Mouse (Mus musculus): ENCODE measurements at regions not wholly inside any gene's neighbourhood (a gene's known extent, or its start where the extent isn't known, plus 50 kb on each side); places are given as distances from the start of the nearest gene placed in this dataset.

GRCm38 (mm10) chr11:19455391-19456290 is 436.9 kb upstream of the Meis1 start:
- Histone ChIP-seq H3K36me3 (replicated peaks in 1 of 2; ENCODE audit: control insufficient read depth in 1 of 2, insufficient read depth in 1 of 2, low read length in 1 of 2) (peaks cover 0 to 5% of the 10 kb centered on the region in 2 experiments), H3K4me2 (ENCODE audit: insufficient read depth, low read depth, poor library complexity, severe bottlenecking) (no peak overlapping the region), H3K4me1 (ENCODE audit: control insufficient read depth in 1 of 2, insufficient read depth in 2 of 2) (peaks cover 0 to 4% of the 10 kb centered on the region in 2 experiments; a peak in 2 of 4 replicates), H3K9me3 (replicated peaks; ENCODE audit: low read length) (no peaks in the 10 kb centered on the region), H3K27me3 (replicated peaks) (no peaks in the 10 kb centered on the region), H3K79me2 (replicated peaks; ENCODE audit: control insufficient read depth, extremely low read depth, insufficient read depth, poor library complexity, severe bottlenecking) (no peaks in the 10 kb centered on the region), H3K9ac (ENCODE audit: insufficient read depth, low read depth) (no peak overlapping the region), H3K4me3 (replicated peaks in 1 of 3; ENCODE audit: low read depth in 2 of 3, low read length in 2 of 3, poor library complexity in 1 of 3) (no peak overlapping the region), H3K27ac (ENCODE audit: insufficient read depth, low read depth) (no peak overlapping the region)
- in situ Hi-C loops (cut with MboI; ENCODE audit: low pct_ligation_motif_present, low pct_unique_long_range_greater_than_20kb, low sequenced_read_pairs) = no loop called here
- dilution Hi-C loops (cut with MboI; ENCODE audit: extremely low pct_ligation_motif_present, extremely low pct_unique_long_range_greater_than_20kb, low sequenced_read_pairs) = no loop called here
- no peak for TF ChIP-seq ETS1 (conservative IDR thresholded peaks at IDR 0.05; ENCODE audit: low read depth, low read length)
- DNase-seq (ENCODE audit: extremely low read depth) = no peak

- dilution Hi-C loops (cut with MboI; ENCODE audit: extremely low pct_ligation_motif_present, extremely low pct_unique_long_range_greater_than_20kb, low sequenced_read_pairs) = no loop called here
- Histone ChIP-seq H3K4me2 (ENCODE audit: insufficient read depth, low read depth, poor library complexity, severe bottlenecking) (no peak overlapping the region), H3K79me2 (replicated peaks; ENCODE audit: control insufficient read depth, extremely low read depth, insufficient read depth, poor library complexity, severe bottlenecking) (no peaks in the 10 kb centered on the region), H3K9ac (ENCODE audit: insufficient read depth, low read depth) (no peak overlapping the region), H3K36me3 (replicated peaks in 1 of 2; ENCODE audit: control insufficient read depth in 1 of 2, insufficient read depth in 1 of 2, low read length in 1 of 2) (peaks cover 0 to 7% of the 10 kb centered on the region in 2 experiments), H3K27ac (ENCODE audit: insufficient read depth, low read depth) (no peak overlapping the region), H3K9me3 (replicated peaks; ENCODE audit: low read length) (no peaks in the 10 kb centered on the region), H3K27me3 (replicated peaks) (no peaks in the 10 kb centered on the region), H3K4me1 (ENCODE audit: control insufficient read depth in 1 of 2, insufficient read depth in 2 of 2) (peaks cover 0 to 4% of the 10 kb centered on the region in 2 experiments; a peak in 2 of 4 replicates), H3K4me3 (replicated peaks in 1 of 3; ENCODE audit: low read depth in 2 of 3, low read length in 2 of 3, poor library complexity in 1 of 3) (no peak overlapping the region)
- in situ Hi-C loops (cut with MboI; ENCODE audit: low pct_ligation_motif_present, low pct_unique_long_range_greater_than_20kb, low sequenced_read_pairs) = no loop called here
- no peak for DNase-seq (ENCODE audit: extremely low read depth)
- TF ChIP-seq TCF12 (IDR thresholded peaks at IDR 0.05; ENCODE audit: low read depth, low read length) (no peak), PAX5 (IDR thresholded peaks at IDR 0.05; ENCODE audit: low read length) (no peak), JUND (conservative IDR thresholded peaks at IDR 0.05; ENCODE audit: low read depth, low read length) (no peak), CHD1 (IDR thresholded peaks at IDR 0.05; ENCODE audit: low read depth, low read length) (no peak), HCFC1 (IDR thresholded peaks at IDR 0.05; ENCODE audit: low read depth, low read length) (no peak), CHD2 (IDR thresholded peaks at IDR 0.05; ENCODE audit: low read length) (no peak), TBP (conservative IDR thresholded peaks at IDR 0.05; ENCODE audit: low read depth, low read length) (no peak)
These were observed 437.8 kb upstream of the Meis1 start for GRCm38 (mm10) chr11:19456577-19456976.

GRCm38 (mm10) chr11:19463730-19464358 is 445.1 kb upstream of the Meis1 start:
- dilution Hi-C loops (cut with MboI; ENCODE audit: extremely low pct_ligation_motif_present, extremely low pct_unique_long_range_greater_than_20kb, low sequenced_read_pairs) = no loop called here
- no peak overlapping the region for H3K4me2 ChIP-seq (ENCODE audit: insufficient read depth, low read depth, poor library complexity, severe bottlenecking)
- H3K9me3 ChIP-seq (replicated peaks; ENCODE audit: low read length) = no peaks in the 10 kb centered on the region
- in situ Hi-C loops (cut with MboI; ENCODE audit: low pct_ligation_motif_present, low pct_unique_long_range_greater_than_20kb, low sequenced_read_pairs) = no loop called here
- H3K27ac ChIP-seq (ENCODE audit: insufficient read depth, low read depth) = no peak overlapping the region
- TF ChIP-seq RAD21 (IDR thresholded peaks at IDR 0.05; ENCODE audit: low read depth, low read length) = no peak
- TF ChIP-seq UBTF (IDR thresholded peaks at IDR 0.05; ENCODE audit: low read depth, low read length) = no peak
- TF ChIP-seq HCFC1 (IDR thresholded peaks at IDR 0.05; ENCODE audit: low read depth, low read length) = no peak
- no peak for TF ChIP-seq ETS1 (conservative IDR thresholded peaks at IDR 0.05; ENCODE audit: low read depth, low read length)
- no peak for TF ChIP-seq MAFK (IDR thresholded peaks at IDR 0.05; ENCODE audit: insufficient replicate concordance, low read length)
- TF ChIP-seq NRF1 (IDR thresholded peaks at IDR 0.05; ENCODE audit: low read depth, low read length) = no peak
- TF ChIP-seq RCOR1 (conservative IDR thresholded peaks at IDR 0.05; ENCODE audit: low read depth, low read length) = no peak
- no peak for TF ChIP-seq MAX (IDR thresholded peaks at IDR 0.05; ENCODE audit: low read length)
- no peak for TF ChIP-seq ZMIZ1 (IDR thresholded peaks at IDR 0.05; ENCODE audit: low read depth, low read length)
- no peak for TF ChIP-seq TBP (conservative IDR thresholded peaks at IDR 0.05; ENCODE audit: low read depth, low read length)
- no peak for TF ChIP-seq MEF2A (IDR thresholded peaks at IDR 0.05; ENCODE audit: borderline replicate concordance, low read depth, low read length)
- no peak for TF ChIP-seq USF2 (conservative IDR thresholded peaks at IDR 0.05; ENCODE audit: low read depth, low read length)
- TF ChIP-seq ZKSCAN1 (IDR thresholded peaks at IDR 0.05; ENCODE audit: borderline replicate concordance, low read depth, low read length) = no peak
- TF ChIP-seq MXI1 (IDR thresholded peaks at IDR 0.05; ENCODE audit: low read depth, low read length) = no peak
- no peak for TF ChIP-seq BHLHE40 (IDR thresholded peaks at IDR 0.05; ENCODE audit: low read depth, low read length)
- peaks cover 0 to 26% of the 10 kb centered on the region in 2 experiments for H3K36me3 ChIP-seq (replicated peaks in 1 of 2; ENCODE audit: control insufficient read depth in 1 of 2, insufficient read depth in 1 of 2, low read length in 1 of 2)
- no peak for DNase-seq (ENCODE audit: extremely low read depth)
- H3K9ac ChIP-seq (ENCODE audit: insufficient read depth, low read depth) = no peak overlapping the region
- no peaks in the 10 kb centered on the region for H3K27me3 ChIP-seq (replicated peaks)
- no peak overlapping the region for H3K4me3 ChIP-seq (replicated peaks in 1 of 3; ENCODE audit: low read depth in 2 of 3, low read length in 2 of 3, poor library complexity in 1 of 3)
- H3K4me1 ChIP-seq (ENCODE audit: control insufficient read depth in 1 of 2, insufficient read depth in 2 of 2) = peaks cover 0 to 4% of the 10 kb centered on the region in 2 experiments; a peak in 2 of 4 replicates
- H3K79me2 ChIP-seq (replicated peaks; ENCODE audit: control insufficient read depth, extremely low read depth, insufficient read depth, poor library complexity, severe bottlenecking) = no peaks in the 10 kb centered on the region
